Mouse (Mus musculus) forebrain, embryonic 11.5 days (tissue): ENCODE measurements around the gene Nek8. TPM values are rescaled to one million over a fixed set of nuclear protein-coding genes. Genes with fewer than 3 reads are reported as not detected.
"Not testable (repeated sequence)": the region's sequence is repeated elsewhere in the genome, so short reads cannot be mapped to it uniquely, and the experiment has no call there.

Source experiments
- ATAC-seq: fragments of 200-750 bp; cut with Nextera tagmentation; replicated peaks from 2 replicates; pipeline ENCODE4 v1.8.0; 2017; ENCODE audit warnings: moderate TSS enrichment; ENCODE audit not compliant: low FRiP score
- DNase-seq: peaks from one replicate; pipeline ENCODE4 v3.0.0-alpha.2; 2017; ENCODE audit warnings: low spot score
- H3K27ac ChIP-seq: fragments of 300-500 bp; sonication (generic); 2 replicates; pipeline ENCODE4 v1.5.1; 2014; ENCODE audit warnings: low read depth, low read length
- H3K27me3 ChIP-seq: fragments of 300-500 bp; sonication (generic); 2 replicates; pipeline ENCODE4 v1.6.1; 2014; ENCODE audit warnings: mild to moderate bottlenecking, low read length, mixed read lengths; ENCODE audit not compliant: control insufficient read depth, insufficient read depth
- H3K36me3 ChIP-seq: fragments of 300-500 bp; sonication (generic); 2 replicates; pipeline ENCODE4 v1.6.1; 2014; ENCODE audit warnings: mild to moderate bottlenecking, low read length, moderate library complexity, mixed read lengths; ENCODE audit not compliant: control insufficient read depth, insufficient read depth
- H3K4me1 ChIP-seq: fragments of 300-500 bp; sonication (generic); replicated peaks from 2 replicates; pipeline ENCODE4 v1.6.1; 2014; ENCODE audit warnings: low read length, mixed read lengths; ENCODE audit not compliant: control insufficient read depth, insufficient read depth
- H3K4me2 ChIP-seq: fragments of 300-500 bp; sonication (generic); 2 replicates; pipeline ENCODE4 v1.6.1; 2014; ENCODE audit warnings: low read depth, mild to moderate bottlenecking, low read length, moderate library complexity, mixed read lengths; ENCODE audit not compliant: severe bottlenecking
- H3K4me3 ChIP-seq: fragments of 300-500 bp; sonication (generic); 2 replicates; pipeline ENCODE4 v1.5.1; 2014; ENCODE audit warnings: low read depth, low read length
- H3K9ac ChIP-seq: fragments of 300-500 bp; sonication (generic); 2 replicates; pipeline ENCODE4 v1.6.1; 2014; ENCODE audit warnings: low read length
- H3K9me3 ChIP-seq: fragments of 300-500 bp; sonication (generic); 2 replicates; pipeline ENCODE4 v1.6.1; 2016; ENCODE audit warnings: low read length, mixed read lengths; ENCODE audit not compliant: control insufficient read depth
- WGBS: fragments of 180-500 bp; shearing (Covaris S2); extraction: QIAGEN DNeasy Blood & Tissue Kit; methylation state at CpG from one replicate; pipeline ENCODE4 v1.1.7; 2014; 5-methylcytosine and 5-hydroxymethylcytosine counted together
- polyA plus RNA-seq: library from polyadenylated mRNA; unstranded; fragments of >200 nt; fragmentation: Nextera tagmentation; extraction: Ambion mirVana; gene quantifications from 2 replicates; pipeline ENCODE4 v1.2.1, GENCODE M21; 2014

Nek8 gene
- polyA plus RNA-seq, 1 experiment from 2014 or later: 9.6 TPM

DNA sequence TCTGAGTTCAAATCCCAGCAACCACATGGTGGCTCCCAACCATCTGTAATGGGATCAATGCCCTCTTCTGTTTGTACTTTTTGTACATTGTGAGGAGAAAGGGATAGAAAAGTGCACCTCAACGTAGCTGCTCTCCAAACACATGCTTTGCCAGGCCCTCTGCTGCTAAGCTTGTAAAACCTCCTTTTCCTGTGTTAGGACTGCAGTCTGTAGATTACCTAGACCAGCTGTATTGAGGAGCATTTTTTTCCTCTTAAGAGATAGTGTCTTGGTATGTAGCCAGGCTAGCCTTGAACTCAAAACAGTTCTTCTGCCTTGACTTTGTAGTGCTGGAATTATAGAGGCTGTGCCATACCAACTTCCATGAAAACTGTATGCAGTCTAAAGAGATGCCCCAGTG, 40.3 kb downstream of the Nek8 start:
- H3K27me3 ChIP-seq: no peaks in the 10 kb centered on the region
- H3K4me1 ChIP-seq: no peaks in the 10 kb centered on the region
- DNase-seq (no peak), ATAC-seq (no peak)
- no peak overlapping the region for H3K27ac ChIP-seq
- H3K4me2 ChIP-seq: no peak overlapping the region
- no peaks in the 10 kb centered on the region for H3K36me3 ChIP-seq
- H3K9me3 ChIP-seq: no peaks in the 10 kb centered on the region
- H3K4me3 ChIP-seq: no peak overlapping the region
- WGBS: 91% methylated on average over 1 of the region's 1 CpGs
- no peak overlapping the region for H3K9ac ChIP-seq

DNA sequence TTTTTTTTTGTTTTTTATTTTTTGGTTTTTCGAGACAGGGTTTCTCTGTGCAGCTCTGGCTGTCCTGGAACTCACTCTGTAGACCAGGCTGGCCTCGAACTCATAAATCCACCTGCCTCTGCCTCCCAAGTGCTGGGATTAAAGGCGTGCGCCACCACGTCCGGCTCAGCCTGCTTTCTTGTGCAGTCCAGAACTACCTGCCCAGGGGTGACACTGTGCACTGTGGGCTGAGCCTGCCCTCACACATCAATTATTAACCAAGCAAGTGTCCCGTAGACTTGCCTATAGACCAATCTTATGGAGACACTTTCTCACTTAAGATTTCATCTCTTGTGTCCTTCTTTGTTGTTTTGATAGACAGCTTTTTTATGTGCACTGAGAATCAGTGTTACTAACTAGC, 41.2 kb downstream of the Nek8 start:
- H3K4me2 ChIP-seq: not testable (repeated sequence)

DNA sequence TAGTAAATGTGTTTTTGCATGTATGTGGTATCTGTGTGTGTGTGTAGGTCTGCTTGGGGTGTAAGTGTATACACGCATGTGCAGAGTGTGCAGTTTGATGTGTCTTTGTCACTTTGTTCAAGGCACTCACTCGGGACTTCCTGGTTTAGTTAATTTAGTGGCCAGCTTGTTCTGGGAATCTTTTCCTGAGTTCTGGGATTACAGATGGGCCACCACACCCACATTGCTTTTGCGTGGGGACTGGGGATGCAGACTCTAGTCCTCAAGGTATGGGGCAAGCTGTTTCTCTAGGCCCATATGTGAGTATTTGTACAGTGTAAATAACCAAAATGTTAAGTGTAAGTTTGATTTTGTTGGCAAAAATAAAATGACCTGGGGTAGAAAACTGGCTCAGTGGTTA, 42.1 kb downstream of the Nek8 start:
- Histone ChIP-seq H3K36me3 (no peaks in the 10 kb centered on the region), H3K4me2 (no peak overlapping the region), H3K4me3 (no peak overlapping the region), H3K27ac (no peak overlapping the region), H3K4me1 (no peaks in the 10 kb centered on the region), H3K27me3 (no peaks in the 10 kb centered on the region), H3K9ac (no peak overlapping the region), H3K9me3 (no peaks in the 10 kb centered on the region)
- DNase-seq: no peak
- WGBS: 89% methylated on average over 3 of the region's 3 CpGs
- no peak for ATAC-seq

More for the DNA sequence above, 41.2 kb downstream of the Nek8 start:
- not testable (repeated sequence) for H3K9me3 ChIP-seq, H3K27me3 ChIP-seq, DNase-seq, ATAC-seq, H3K36me3 ChIP-seq, H3K4me3 ChIP-seq, H3K9ac ChIP-seq, H3K4me1 ChIP-seq, H3K27ac ChIP-seq
- 96% methylated on average over 7 of the region's 7 CpGs for WGBS

DNA sequence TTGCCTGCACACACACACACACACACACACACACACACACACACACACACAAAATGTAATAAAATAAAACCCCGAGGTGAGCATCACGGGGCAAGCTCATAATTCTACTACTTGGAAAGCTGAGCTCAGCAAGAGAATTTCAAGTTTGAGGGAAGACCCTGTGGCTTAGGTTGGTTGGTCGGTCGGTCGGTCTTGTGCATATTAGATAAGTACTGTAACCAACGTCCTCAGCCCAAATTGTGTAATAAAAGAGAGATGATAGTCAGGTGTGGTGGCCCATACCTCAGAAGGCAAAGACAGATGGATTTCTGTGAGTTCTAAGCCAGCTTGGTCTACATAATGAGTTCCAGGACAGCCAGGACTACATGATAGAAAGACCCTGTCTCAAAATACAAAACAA, 42.6 kb downstream of the Nek8 start:
- no peak for DNase-seq
- no peak for ATAC-seq
- Histone ChIP-seq H3K27me3 (no peaks in the 10 kb centered on the region), H3K4me3 (no peak overlapping the region), H3K4me1 (no peaks in the 10 kb centered on the region), H3K4me2 (no peak overlapping the region), H3K27ac (no peak overlapping the region), H3K36me3 (no peaks in the 10 kb centered on the region), H3K9me3 (no peaks in the 10 kb centered on the region), H3K9ac (no peak overlapping the region)
- 94% methylated on average over 6 of the region's 6 CpGs for WGBS

DNA sequence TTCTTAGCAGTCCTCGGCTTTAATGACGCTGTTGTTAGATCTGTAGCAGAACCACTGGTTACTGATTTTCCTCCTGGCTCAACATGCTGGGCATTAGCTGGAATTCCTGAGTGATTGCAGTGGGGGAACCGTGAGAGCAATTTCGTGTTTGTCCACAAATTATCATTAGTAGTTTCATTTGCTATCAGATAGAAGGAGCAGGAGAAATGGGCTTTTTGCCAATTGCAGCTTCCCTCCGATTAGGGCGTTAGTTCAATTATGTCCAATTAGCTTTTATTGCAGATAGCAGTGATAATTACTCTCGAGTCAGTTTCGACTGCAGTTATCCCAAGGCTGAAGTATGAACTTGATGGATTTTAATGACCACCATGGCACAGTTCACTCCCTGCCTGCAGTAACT, 47.0 kb downstream of the Nek8 start:
- Histone ChIP-seq H3K36me3 (no peaks in the 10 kb centered on the region), H3K9ac (no peak overlapping the region), H3K4me2 (no peak overlapping the region), H3K27ac (no peak overlapping the region), H3K4me3 (no peak overlapping the region), H3K27me3 (no peaks in the 10 kb centered on the region), H3K4me1 (no peaks in the 10 kb centered on the region), H3K9me3 (no peaks in the 10 kb centered on the region)
- 83% methylated on average over 8 of the region's 8 CpGs for WGBS
- DNase-seq (no peak), ATAC-seq (no peak)

DNA sequence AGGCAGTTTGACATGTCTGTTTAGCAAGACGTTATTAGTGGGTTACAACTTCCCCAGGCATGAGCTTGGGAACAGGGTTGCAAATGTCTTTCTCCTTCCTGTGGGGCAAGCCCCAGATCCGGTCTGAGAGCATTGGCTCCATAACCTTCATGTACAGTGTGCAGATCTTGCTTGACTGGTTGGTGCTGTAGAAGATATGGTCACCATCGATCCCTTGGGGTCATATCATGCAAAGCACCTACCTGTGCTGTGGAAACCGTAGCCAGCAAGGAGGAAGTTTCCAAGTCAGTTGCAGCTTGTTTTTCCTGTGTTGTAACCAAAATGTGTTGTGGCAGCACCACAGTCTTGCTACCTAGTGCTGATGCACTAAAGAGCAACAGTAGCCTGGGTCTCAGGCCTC, 49.7 kb downstream of the Nek8 start:
- H3K36me3 ChIP-seq: no peaks in the 10 kb centered on the region
- WGBS: 89% methylated on average over 4 of the region's 4 CpGs

DNA sequence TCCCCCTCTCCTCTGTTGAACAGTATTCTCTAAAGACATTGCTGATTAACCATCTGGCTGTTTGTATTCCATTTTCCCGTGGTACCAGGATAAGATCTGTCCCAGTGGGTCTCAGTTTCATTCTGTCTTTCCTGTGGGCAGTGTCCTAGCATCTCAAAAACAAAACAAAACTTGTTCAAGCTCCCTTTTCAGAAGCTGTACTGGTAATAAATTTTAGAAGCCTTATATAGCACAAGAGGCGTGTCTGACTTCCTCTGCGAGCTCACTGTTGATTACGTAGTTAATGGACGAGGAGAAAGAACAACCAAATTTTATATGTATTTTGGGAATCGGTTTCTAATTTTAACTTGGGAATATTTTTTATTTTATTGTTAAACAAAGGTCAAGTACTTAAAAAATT, 50.8 kb downstream of the Nek8 start:
- Histone ChIP-seq H3K9me3 (no peaks in the 10 kb centered on the region), H3K4me1 (no peaks in the 10 kb centered on the region), H3K36me3 (no peaks in the 10 kb centered on the region), H3K4me2 (no peak overlapping the region), H3K4me3 (no peak overlapping the region), H3K27ac (no peak overlapping the region), H3K27me3 (no peaks in the 10 kb centered on the region), H3K9ac (no peak overlapping the region)
- 85% methylated on average over 6 of the region's 6 CpGs for WGBS
- DNase-seq: no peak
- no peak for ATAC-seq

More for the DNA sequence above, 49.7 kb downstream of the Nek8 start:
- Histone ChIP-seq H3K9me3 (no peaks in the 10 kb centered on the region), H3K4me1 (no peaks in the 10 kb centered on the region), H3K9ac (no peak overlapping the region), H3K4me3 (no peak overlapping the region), H3K27ac (no peak overlapping the region), H3K27me3 (no peaks in the 10 kb centered on the region), H3K4me2 (no peak overlapping the region)
- ATAC-seq (no peak), DNase-seq (no peak)

DNA sequence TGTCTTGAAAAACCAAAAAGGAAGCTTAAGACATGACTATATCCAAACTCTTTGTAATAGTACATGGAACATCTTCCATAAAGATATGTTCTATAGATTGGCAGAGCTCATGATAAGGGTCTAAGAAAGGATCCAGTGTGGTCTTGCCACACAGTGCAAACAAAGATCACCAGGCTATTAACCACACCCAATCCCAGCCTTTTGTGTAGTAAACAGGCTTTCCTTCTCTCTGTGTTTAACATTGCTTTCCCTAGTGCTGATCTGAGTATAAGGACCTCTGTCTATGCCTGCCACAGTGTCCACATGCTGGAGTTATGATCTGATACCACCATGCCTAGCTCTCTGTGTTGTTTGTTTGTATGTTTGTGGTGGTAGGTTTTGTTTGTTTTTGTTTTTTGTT, 52.7 kb downstream of the Nek8 start:
- Histone ChIP-seq H3K9me3 (no peaks in the 10 kb centered on the region), H3K4me2 (no peak overlapping the region), H3K36me3 (no peaks in the 10 kb centered on the region), H3K4me3 (no peak overlapping the region), H3K4me1 (no peaks in the 10 kb centered on the region), H3K9ac (no peak overlapping the region), H3K27ac (no peak overlapping the region), H3K27me3 (no peaks in the 10 kb centered on the region)
- no peak for DNase-seq
- ATAC-seq: no peak

DNA sequence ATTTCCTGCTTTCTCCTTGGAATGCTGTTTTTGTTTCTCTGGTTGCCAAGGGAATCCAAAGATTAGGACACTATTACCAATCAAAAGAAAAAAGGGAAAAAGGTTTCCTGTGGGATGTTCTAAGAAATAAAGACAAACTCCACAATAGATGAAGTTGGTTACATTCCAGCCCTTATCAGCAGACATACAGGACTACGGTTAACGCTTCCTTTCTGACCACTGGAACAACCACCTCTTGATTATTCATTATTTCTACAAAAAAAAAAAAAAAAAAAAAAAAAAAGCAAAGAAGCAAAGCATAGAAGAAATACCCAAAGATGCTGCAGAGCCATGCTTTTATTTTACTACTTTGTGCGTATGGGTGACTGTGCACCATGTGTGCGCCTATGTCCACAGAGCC, 53.7 kb downstream of the Nek8 start:
- Histone ChIP-seq H3K9ac (no peak overlapping the region), H3K36me3 (no peaks in the 10 kb centered on the region), H3K4me2 (no peak overlapping the region), H3K4me1 (no peaks in the 10 kb centered on the region), H3K27me3 (no peaks in the 10 kb centered on the region), H3K9me3 (no peaks in the 10 kb centered on the region), H3K4me3 (no peak overlapping the region), H3K27ac (no peak overlapping the region)
- ATAC-seq (no peak), DNase-seq (no peak)
- 96% methylated on average over 4 of the region's 4 CpGs for WGBS
